Mouse (Mus musculus): ENCODE data around the gene Galr3. TPM values are rescaled to one million over a fixed set of nuclear protein-coding genes. Genes with fewer than 3 reads are reported as not detected.
A peak's percentile ranks its signal among the peaks of the same experiment; 100 is the strongest.

The Galr3 gene
- total and polyA plus RNA-seq, 2 experiments from 2014 or later, result not detected

DNA sequence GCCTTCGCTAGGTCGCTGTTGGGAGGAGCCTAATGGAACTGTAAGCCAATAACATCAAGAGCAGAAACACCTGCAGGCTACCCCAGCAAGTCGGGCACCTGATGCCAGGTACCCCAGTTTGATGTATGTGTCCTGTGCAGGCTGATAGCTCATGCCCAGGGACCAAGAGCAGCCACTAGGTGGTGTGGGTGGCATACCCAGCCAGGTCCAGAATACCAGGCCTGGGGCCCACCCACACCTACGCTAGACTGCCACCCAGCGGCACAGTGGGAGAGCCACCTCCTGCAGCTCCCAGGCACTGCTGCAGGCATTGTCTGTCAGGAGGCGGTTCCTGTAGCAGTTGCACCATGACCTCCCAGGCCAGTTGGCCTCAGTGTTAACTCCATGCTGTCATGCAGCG, 2.8 kb upstream of the Galr3 start:
- Histone ChIP-seq H3K4me1 (ENCODE audit: control insufficient read depth, insufficient read depth) (0 out of 2 replicates have a peak, but pooled peaks cover 5% of the 10 kb centered on the region), H3K27ac (ENCODE audit: low read depth) (no peak overlapping the region), H3K36me3 (replicated peaks; ENCODE audit: control insufficient read depth, insufficient read depth, low read length) (peaks cover 5% of the 10 kb centered on the region; the same call in 1 of the 2 replicates), H3K4me3 (ENCODE audit: low read depth, low read length) (no peak overlapping the region), H3K9ac (replicated peaks; ENCODE audit: low read depth, low read length) (no peak overlapping the region), H3K27me3 (ENCODE audit: control insufficient read depth, insufficient read depth, low read length) (peaks cover 42% of the 10 kb centered on the region), H3K4me2 (ENCODE audit: low read depth, low read length) (no peak overlapping the region), H3K9me3 (replicated peaks; ENCODE audit: control insufficient read depth, low read length) (no peaks in the 10 kb centered on the region)
- TF ChIP-seq EP300 (IDR thresholded peaks at IDR 0.05; ENCODE audit: low read depth) (no peak), CTCF (IDR thresholded peaks at IDR 0.05; ENCODE audit: low read depth) (peak; percentile 97)
- ATAC-seq (ENCODE audit: insufficient read depth, low read depth), result peak; percentile 84
- peak; percentile 91 for DNase-seq (ENCODE audit: low spot score)
- WGBS, result 17% methylated on average over 7 of the region's 7 CpGs

DNA sequence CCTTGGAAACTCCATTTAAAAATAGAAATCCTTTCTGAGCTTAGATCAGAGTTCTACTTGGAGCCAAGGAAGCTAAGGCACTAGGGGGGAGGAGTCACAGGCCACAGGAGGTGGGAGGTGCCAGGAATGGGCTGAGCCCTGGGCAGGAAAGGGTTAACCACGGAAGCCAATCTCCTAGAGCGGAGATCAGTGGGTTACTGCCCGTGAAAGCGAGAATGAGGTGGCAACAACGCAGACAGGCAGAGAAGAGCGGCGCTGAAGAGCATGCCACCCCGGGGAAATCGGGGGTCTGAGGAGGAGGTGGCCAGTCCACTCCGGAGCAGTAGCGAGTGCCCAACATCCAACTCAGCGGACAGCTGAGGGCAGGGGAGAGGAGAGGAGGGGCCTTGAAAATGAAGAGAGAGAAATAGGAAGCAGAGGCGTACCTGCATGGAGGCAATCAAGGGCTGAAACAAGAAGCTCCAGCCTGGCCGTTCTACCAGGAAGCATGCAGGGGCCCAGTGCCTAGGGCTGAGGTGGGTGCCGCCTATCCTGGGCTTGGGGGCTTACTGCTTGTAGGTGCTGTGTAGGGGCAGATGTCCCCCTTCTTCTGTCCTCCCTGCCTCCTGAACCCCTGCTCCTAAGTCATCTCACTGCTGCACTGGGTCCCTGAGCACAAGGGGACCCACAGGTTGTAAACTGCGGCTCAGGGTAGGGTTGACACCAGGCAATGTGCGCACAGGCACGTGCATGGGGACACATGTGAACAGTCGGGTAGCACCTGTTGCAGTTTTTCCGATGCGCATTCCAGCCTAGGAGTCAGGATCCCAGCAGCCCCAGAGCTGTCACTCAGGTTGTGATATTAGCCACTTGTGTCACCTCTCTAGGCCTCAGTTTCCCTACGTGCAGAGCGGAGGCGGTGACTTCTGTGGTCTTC, 926 bp upstream of the Galr3 start:
- DNase-seq (ENCODE audit: low spot score) (no peak), ATAC-seq (ENCODE audit: insufficient read depth, low read depth) (no peak)
- Histone ChIP-seq H3K36me3 (replicated peaks; ENCODE audit: control insufficient read depth, insufficient read depth, low read length) (peaks cover 5% of the 10 kb centered on the region; the same call in 1 of the 2 replicates), H3K27me3 (ENCODE audit: control insufficient read depth, insufficient read depth, low read length) (peaks cover 56% of the 10 kb centered on the region), H3K4me1 (ENCODE audit: control insufficient read depth, insufficient read depth) (0 out of 2 replicates have a peak, but pooled peaks cover 5% of the 10 kb centered on the region), H3K9me3 (replicated peaks; ENCODE audit: control insufficient read depth, low read length) (no peaks in the 10 kb centered on the region), H3K9ac (replicated peaks; ENCODE audit: low read depth, low read length) (no peak overlapping the region), H3K4me2 (ENCODE audit: low read depth, low read length) (peak overlapping the region; percentile 20), H3K4me3 (ENCODE audit: low read depth, low read length) (0 out of 2 replicates have a peak overlapping the region, but pooled peaks have one; percentile 4), H3K27ac (ENCODE audit: low read depth) (no peak overlapping the region)
- TF ChIP-seq EP300 (IDR thresholded peaks at IDR 0.05; ENCODE audit: low read depth) (no peak), CTCF (IDR thresholded peaks at IDR 0.05; ENCODE audit: low read depth) (no peak)
- WGBS, result 20% methylated on average over 24 of the region's 24 CpGs

DNA sequence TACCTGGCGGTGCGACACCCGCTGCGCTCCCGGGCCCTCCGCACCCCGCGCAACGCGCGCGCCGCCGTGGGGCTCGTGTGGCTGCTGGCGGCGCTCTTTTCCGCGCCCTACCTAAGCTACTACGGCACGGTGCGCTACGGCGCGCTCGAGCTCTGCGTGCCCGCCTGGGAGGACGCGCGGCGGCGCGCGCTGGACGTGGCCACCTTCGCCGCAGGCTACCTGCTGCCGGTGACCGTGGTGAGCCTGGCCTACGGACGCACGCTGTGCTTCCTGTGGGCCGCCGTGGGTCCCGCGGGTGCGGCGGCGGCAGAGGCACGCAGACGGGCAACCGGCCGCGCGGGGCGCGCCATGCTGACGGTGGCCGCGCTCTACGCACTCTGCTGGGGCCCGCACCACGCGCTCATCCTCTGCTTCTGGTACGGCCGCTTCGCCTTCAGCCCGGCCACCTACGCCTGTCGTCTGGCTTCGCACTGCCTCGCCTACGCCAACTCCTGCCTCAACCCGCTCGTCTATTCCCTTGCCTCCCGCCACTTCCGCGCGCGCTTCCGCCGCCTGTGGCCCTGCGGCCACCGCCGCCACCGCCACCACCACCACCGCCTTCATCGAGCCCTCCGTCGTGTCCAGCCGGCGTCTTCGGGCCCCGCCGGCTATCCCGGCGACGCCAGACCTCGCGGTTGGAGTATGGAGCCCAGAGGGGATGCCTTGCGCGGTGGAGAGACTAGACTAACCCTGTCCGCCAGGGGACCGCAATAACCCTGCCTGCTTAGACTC, 1.2 kb downstream of the Galr3 start:
- Histone ChIP-seq H3K4me3 (ENCODE audit: low read depth, low read length) (peak overlapping the region; percentile 59), H3K27me3 (ENCODE audit: control insufficient read depth, insufficient read depth, low read length) (peaks cover 58% of the 10 kb centered on the region), H3K27ac (ENCODE audit: low read depth) (no peak overlapping the region), H3K36me3 (replicated peaks; ENCODE audit: control insufficient read depth, insufficient read depth, low read length) (no peaks in the 10 kb centered on the region), H3K4me1 (ENCODE audit: control insufficient read depth, insufficient read depth) (0 out of 2 replicates have a peak, but pooled peaks cover 5% of the 10 kb centered on the region), H3K4me2 (ENCODE audit: low read depth, low read length) (peak overlapping the region; percentile 96), H3K9me3 (replicated peaks; ENCODE audit: control insufficient read depth, low read length) (no peaks in the 10 kb centered on the region), H3K9ac (replicated peaks; ENCODE audit: low read depth, low read length) (no peak overlapping the region)
- 0 out of 2 replicates have a peak, but pooled peaks have one; percentile 19 for ATAC-seq (ENCODE audit: insufficient read depth, low read depth)
- no peak for DNase-seq (ENCODE audit: low spot score)
- no peak for TF ChIP-seq CTCF (IDR thresholded peaks at IDR 0.05; ENCODE audit: low read depth)
- TF ChIP-seq EP300 (IDR thresholded peaks at IDR 0.05; ENCODE audit: low read depth), result no peak
- 1% methylated on average over 94 of the region's 105 CpGs for WGBS

DNA sequence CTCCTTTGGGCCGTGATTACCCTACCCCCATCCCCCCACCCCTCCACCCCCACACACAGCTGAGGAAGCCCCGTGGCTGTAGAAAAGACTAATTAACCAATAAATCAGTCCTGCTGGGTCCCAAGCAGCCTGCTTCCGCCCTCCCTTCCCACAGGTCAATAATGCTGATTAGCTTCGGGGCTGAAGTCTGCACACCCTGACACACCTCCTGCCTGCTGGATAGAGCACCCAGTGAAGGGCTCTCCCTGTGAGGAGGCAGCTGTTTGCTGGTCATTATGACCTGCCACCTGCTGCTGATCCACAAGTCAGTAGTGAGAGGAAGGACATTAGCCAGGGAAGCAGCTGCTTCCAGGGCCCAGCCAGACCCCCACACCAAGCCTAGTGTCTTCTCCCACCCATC, 3.2 kb downstream of the Galr3 start:
- Histone ChIP-seq H3K9ac (replicated peaks; ENCODE audit: low read depth, low read length) (no peak overlapping the region), H3K27me3 (ENCODE audit: control insufficient read depth, insufficient read depth, low read length) (peaks cover 53% of the 10 kb centered on the region), H3K4me1 (ENCODE audit: control insufficient read depth, insufficient read depth) (0 out of 2 replicates have a peak, but pooled peaks cover 5% of the 10 kb centered on the region), H3K36me3 (replicated peaks; ENCODE audit: control insufficient read depth, insufficient read depth, low read length) (no peaks in the 10 kb centered on the region), H3K27ac (ENCODE audit: low read depth) (no peak overlapping the region), H3K4me2 (ENCODE audit: low read depth, low read length) (no peak overlapping the region), H3K9me3 (replicated peaks; ENCODE audit: control insufficient read depth, low read length) (no peaks in the 10 kb centered on the region), H3K4me3 (ENCODE audit: low read depth, low read length) (no peak overlapping the region)
- 35% methylated on average over 4 of the region's 4 CpGs for WGBS
- TF ChIP-seq CTCF (IDR thresholded peaks at IDR 0.05; ENCODE audit: low read depth) (no peak), EP300 (IDR thresholded peaks at IDR 0.05; ENCODE audit: low read depth) (no peak)
- no peak for DNase-seq (ENCODE audit: low spot score)
- no peak for ATAC-seq (ENCODE audit: insufficient read depth, low read depth)

DNA sequence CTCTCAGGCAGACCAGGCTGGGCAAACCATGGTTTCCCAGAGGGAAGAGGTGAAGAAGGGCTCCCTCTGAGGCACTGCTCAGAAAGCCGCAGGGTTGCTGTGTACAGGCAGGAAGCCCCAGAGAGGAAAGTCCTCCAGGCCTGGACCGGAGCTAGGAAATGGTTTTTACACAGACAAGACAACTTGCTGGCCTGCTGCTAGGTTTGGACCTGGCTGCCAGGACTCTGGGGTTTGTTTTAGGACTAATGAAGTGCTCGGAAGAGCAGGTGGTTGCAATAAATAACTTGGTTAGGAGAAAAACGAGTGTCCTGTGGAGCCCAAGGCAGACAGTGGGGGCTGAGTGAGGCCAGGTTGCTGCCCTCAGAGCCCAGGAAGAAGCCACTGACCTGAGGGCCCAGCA, 6.5 kb downstream of the Galr3 start:
- Histone ChIP-seq H3K36me3 (replicated peaks; ENCODE audit: control insufficient read depth, insufficient read depth, low read length) (peaks cover 12% of the 10 kb centered on the region), H3K4me1 (ENCODE audit: control insufficient read depth, insufficient read depth) (no peaks in the 10 kb centered on the region), H3K9ac (replicated peaks; ENCODE audit: low read depth, low read length) (no peak overlapping the region), H3K9me3 (replicated peaks; ENCODE audit: control insufficient read depth, low read length) (no peaks in the 10 kb centered on the region), H3K27me3 (ENCODE audit: control insufficient read depth, insufficient read depth, low read length) (peaks cover 22% of the 10 kb centered on the region), H3K4me2 (ENCODE audit: low read depth, low read length) (no peak overlapping the region), H3K27ac (ENCODE audit: low read depth) (no peak overlapping the region), H3K4me3 (ENCODE audit: low read depth, low read length) (no peak overlapping the region)
- WGBS, result 70% methylated on average over 4 of the region's 4 CpGs
- ATAC-seq (ENCODE audit: insufficient read depth, low read depth) (no peak), DNase-seq (ENCODE audit: low spot score) (no peak)
- TF ChIP-seq CTCF (IDR thresholded peaks at IDR 0.05; ENCODE audit: low read depth) (no peak), EP300 (IDR thresholded peaks at IDR 0.05; ENCODE audit: low read depth) (no peak)

Data from heart, postnatal 0 days (tissue).